Mouse (Mus musculus) cortical plate, adult 2 months (tissue): ENCODE data around the gene Scarb1.

ENCODE experiments used
- CTCF ChIP-seq: fragments of 200-500 bp; IDR thresholded peaks from 2 replicates; pipeline ENCODE4 v1.5.1; 2011; ENCODE audit warnings: mild to moderate bottlenecking, control low read depth, low read length; ENCODE audit not compliant: insufficient read depth; ENCODE audit errors: extremely low read depth
- POLR2A ChIP-seq: fragments of 200-500 bp; IDR thresholded peaks from 2 replicates; pipeline ENCODE4 v1.6.1; 2011; ENCODE audit warnings: mild to moderate bottlenecking, low read length, control low read depth; ENCODE audit not compliant: insufficient read depth; ENCODE audit errors: extremely low read depth

DNA sequence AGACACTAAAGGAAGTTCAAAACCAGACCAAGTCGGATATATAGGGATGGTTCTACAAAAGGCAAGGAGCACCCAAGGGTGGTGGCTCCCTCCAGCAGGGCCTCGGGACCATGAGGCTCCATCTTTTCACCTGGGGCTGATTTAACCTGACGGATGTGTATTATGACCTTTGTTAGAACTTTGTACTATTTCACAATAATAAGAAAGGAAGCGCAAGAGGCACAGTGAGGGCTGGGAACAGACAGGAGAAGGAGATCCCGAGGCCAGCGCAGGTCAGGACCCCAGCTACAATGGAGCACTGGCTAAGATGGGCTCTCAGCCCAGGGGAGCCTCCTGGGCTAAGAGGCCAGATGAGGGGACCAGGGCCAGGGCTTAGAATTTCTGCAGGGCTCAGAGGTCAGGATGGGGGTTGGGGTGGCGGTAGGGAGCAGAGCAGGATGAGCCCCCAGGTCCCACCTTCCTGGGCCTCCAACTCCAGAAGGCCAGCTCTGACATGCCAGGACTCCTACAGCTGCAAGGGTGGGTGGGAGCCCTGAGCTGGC is 16.9 kb downstream of the Scarb1 start:
- no peak for TF ChIP-seq CTCF
- no peak for TF ChIP-seq POLR2A
